13 mouse cellular contexts compared by ENCODE assay signal in the genomic region with DNA sequence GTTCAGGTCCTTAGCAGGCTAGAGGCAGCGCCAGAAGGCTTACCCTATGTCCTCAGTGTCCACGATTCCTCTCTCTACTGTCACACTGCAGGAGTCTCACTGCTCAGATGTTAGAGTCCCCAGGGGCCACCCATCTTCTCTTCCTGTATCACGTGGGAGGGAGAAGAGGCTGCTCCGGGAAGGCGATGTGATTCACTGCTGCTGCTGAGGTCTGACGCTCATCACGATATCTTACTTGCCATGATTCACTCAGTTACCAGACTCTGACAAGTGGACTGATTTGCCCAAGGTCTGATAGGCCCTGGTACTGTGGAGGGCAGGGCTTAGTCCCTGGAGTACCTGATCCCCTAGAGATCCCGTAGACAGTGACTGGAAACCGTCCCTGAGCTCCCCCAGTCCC.
"Had no signal": no experiment of that assay in that cellular context is flagged by ENCODE, and none has a peak within 500 bp of the region (broad histone marks: within the 10 kb centered on the region; RNA-seq: fewer than 3 reads in every experiment).

No protein-coding gene starts in this region.

- H3K27me3 ChIP-seq: kidney, embryonic 15.5 days; limb, embryonic 12.5 days; liver, embryonic 13.5 days; midbrain, embryonic 12.5 days; neural tube, embryonic 15.5 days; stomach, embryonic 15.5 days had no signal

- H3K4me1 ChIP-seq: midbrain, embryonic 12.5 days; neural tube, embryonic 15.5 days; stomach, embryonic 15.5 days had no signal

- H3K4me3 ChIP-seq: kidney, embryonic 15.5 days; limb, embryonic 12.5 days; liver, embryonic 13.5 days; midbrain, embryonic 12.5 days; neural tube, embryonic 15.5 days; stomach, embryonic 15.5 days had no signal

- H3K27ac ChIP-seq: kidney, embryonic 15.5 days; limb, embryonic 12.5 days; liver, embryonic 13.5 days; midbrain, embryonic 12.5 days; neural tube, embryonic 15.5 days; stomach, embryonic 15.5 days had no signal

- H3K9me3 ChIP-seq: kidney, embryonic 15.5 days; limb, embryonic 12.5 days; liver, embryonic 13.5 days; midbrain, embryonic 12.5 days; neural tube, embryonic 15.5 days; stomach, embryonic 15.5 days had no signal

- ATAC-seq: liver, postnatal 0 days; midbrain, embryonic 16.5 days had no signal

- H3K4me2 ChIP-seq: kidney, embryonic 15.5 days; limb, embryonic 12.5 days; liver, embryonic 13.5 days; midbrain, embryonic 12.5 days; neural tube, embryonic 15.5 days; stomach, embryonic 15.5 days had no signal

- H3K36me3 ChIP-seq: kidney, embryonic 15.5 days; limb, embryonic 12.5 days; liver, embryonic 13.5 days; midbrain, embryonic 12.5 days; neural tube, embryonic 15.5 days; stomach, embryonic 15.5 days had no signal

- DNase-seq: kidney, postnatal 14 days; liver; liver, embryonic 13.5 days; liver, postnatal 0 days; right cerebral cortex, postnatal 4 days; thymus, adult 2 months; thymus, postnatal 25 days had no signal

- H3K9ac ChIP-seq: kidney, embryonic 15.5 days; limb, embryonic 12.5 days; liver, embryonic 13.5 days; liver, postnatal 0 days; midbrain, embryonic 12.5 days; neural tube, embryonic 15.5 days; stomach, embryonic 15.5 days had no signal
